Mouse (Mus musculus) heart, adult 8-10 months (tissue): ENCODE results near the gene Cavin1. TPM values are rescaled to one million over a fixed set of nuclear protein-coding genes. Genes with fewer than 3 reads are reported as not detected.

Experiments
- DNase-seq: peaks from one replicate; pipeline ENCODE4 v3.0.0; 2022; ENCODE audit warnings: low spot score
- total RNA-seq, 4 experiments: library from RNA; stranded (reverse); gene quantifications; 2 replicates each; pipeline ENCODE4 v1.2.4; 2022

The Cavin1 gene
- total RNA-seq, 4 experiments from 2014 or later: 190 to 247 (median 212) TPM

- DNase-seq: no peak
These were observed 10.5 kb upstream of the Cavin1 start for GRCm38 (mm10) chr11:100981236-100981635.

- DNase-seq: no peak
These were observed 9.8 kb upstream of the Cavin1 start for GRCm38 (mm10) chr11:100980438-100980837.

GRCm38 (mm10) chr11:100979887-100980286, 9.2 kb upstream of the Cavin1 start:
- no peak for DNase-seq

DNA sequence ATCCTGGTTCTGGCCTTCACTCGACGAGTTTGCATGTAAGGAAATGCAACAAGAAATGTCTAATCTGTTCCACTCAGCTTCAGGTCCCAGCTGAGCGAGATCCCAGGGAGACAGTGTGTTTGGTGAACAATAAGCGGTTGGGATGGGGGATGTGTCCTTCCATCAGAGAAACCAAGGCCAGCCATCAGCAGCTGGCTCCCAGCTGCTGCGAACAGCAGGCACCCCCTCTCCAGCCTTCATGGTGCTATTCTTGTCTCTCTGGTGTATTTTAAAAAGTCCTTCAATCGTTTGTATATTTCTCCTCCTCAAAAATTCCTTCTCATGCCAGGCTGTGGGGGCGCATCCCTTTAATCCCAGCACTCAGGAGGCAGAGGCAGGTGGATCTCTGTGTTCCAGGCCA, 4.6 kb upstream of the Cavin1 start:
- no peak for DNase-seq

GRCm38 (mm10) chr11:100974381-100974970, 3.8 kb upstream of the Cavin1 start:
- no peak for DNase-seq

DNA sequence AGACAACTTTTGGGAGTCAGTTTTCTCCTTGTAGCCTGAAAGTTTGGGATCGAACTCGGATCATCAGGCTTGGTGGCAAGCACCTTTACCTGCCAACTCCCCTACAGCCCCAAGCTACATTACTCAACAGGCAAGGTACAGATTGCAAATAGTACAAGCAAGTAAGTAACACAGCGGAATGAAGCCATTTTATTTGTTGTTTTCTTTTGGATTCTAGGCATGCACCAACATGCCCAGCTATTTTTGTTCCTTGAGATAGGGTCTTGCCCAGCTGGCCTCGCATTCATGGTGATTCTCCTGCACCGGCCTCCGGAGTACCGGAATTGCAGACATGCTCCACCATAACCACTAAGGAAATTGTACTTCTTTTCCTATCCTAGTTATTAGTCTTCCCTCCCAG, 2.6 kb upstream of the Cavin1 start:
- no peak for DNase-seq

GRCm38 (mm10) chr11:100971455-100971854, 768 bp upstream of the Cavin1 start:
- DNase-seq: no peak

- DNase-seq: peak; percentile 78
These were observed 737 bp downstream of the Cavin1 start for GRCm38 (mm10) chr11:100969744-100970556.

DNA sequence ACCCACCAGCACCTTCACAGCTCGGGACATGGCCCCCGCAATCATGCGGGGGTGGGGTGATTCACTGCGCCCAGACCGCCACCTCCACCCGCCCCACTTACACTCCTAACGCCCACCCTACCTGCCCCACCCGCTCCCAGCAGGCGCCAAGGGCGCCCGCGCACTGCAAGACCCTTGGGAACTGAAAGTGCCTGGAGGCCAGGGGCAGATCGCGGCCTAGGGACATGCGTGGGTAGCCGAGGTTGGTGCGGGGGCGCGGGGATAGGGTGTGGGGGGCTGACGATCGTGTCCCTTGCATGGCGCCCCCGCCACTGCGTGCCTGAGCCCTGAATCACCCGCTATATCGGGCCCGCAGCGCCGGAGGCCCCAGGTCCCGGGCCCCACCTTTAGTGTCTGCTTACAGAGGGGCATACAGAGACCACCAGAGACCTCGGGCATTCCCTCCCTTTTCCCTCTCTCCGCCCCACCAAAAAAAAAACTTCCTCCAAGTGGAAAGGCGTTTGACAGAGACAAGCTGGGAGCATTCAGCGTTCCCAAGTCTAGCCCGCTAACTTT, 1.4 kb downstream of the Cavin1 start:
- DNase-seq: no peak

DNA sequence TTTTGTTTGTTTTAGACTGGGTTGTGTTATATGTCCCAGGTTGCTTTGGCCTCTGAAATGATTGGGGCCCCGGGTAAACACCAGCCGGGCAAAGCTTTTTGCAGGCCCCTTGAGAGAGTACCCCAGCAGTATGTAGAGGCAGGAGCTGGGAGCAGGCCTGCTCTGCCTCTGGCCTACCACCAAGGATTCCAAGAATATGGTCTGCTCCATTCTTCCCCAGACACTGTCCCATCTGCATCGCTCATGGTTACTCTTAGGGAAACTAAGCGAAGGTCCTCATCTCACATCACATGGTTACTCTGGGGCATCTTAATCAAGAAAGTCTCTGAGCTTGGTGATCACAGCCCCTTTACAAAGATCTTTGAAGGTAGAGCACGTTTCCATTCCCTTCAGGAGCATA, 2.2 kb downstream of the Cavin1 start:
- no peak for DNase-seq

DNA sequence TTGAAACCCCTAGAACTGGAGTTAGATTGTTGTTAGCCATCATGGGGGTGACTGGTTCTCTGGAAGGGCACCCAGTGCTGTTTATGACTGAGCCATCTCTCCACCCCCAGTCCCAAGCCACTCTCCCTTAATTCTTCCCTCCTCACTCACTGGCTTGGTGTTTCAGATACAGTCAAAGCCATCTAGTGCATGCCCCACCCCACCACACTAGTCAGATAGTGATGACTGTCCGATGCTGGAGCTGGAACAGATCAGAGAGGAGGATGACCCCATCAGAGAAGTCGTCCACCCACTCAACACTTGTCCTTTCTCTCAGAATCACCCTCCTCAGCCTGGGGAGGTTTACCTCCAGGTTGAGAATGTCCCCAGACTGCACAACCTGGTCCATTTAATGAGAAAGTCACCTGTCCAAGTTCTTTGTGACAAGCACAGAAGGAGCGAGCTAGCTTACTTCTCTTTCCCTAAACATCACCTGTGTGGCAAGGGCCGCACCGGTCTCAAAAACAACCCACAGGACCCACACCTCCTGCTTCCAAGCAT, 2.7 kb downstream of the Cavin1 start:
- no peak for DNase-seq

- DNase-seq: no peak
These were observed 3.3 kb downstream of the Cavin1 start for GRCm38 (mm10) chr11:100967376-100967775.

DNA sequence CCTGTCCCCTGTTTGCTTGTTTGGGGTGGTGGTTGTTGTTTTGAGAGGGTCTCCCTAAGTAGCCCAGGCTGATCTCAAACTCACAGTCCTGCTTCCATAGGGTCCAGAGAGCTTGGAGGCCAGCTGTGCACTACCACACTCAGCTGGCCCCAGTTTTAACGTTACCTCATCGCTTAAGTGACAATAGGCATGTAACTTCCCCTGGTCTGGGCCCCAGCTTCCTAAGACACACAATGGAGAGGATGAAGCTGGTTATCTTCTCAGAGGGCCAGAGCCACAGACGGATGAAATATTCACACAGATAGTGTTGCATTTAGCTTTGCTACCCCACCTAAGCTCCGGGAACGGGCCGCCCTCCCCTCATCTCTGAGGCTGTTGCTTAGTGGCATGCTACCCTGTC, 4.9 kb downstream of the Cavin1 start:
- DNase-seq: no peak

- no peak for DNase-seq
These were observed 5.7 kb downstream of the Cavin1 start for GRCm38 (mm10) chr11:100964901-100965542.

GRCm38 (mm10) chr11:100964180-100964579, 6.5 kb downstream of the Cavin1 start:
- no peak for DNase-seq

DNA sequence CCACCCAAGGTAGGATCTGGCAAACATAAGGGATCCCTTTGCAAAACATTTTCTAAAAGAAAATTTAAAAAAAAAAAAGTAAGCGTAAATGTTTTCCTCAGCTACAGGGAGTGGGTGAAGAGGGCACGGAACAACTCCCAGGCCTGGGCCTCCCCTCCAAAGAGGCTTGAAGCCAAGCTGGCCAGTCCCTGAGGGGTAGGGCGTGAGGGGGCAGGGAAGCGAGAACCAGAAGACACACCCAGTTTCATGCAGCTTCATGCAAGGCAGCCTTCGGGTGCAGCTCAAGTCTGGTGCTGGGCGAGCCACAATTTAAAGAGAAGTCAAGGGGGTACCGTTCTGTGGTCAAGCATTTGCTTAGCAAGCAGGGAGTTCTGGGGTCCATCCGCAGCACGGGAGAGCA, 7.0 kb downstream of the Cavin1 start:
- no peak for DNase-seq

- peak; percentile 89 for DNase-seq
These were observed 8.2 kb downstream of the Cavin1 start for GRCm38 (mm10) chr11:100962371-100962911.

GRCm38 (mm10) chr11:100960540-100960939, 10.1 kb downstream of the Cavin1 start:
- peak; percentile 91 for DNase-seq

DNA sequence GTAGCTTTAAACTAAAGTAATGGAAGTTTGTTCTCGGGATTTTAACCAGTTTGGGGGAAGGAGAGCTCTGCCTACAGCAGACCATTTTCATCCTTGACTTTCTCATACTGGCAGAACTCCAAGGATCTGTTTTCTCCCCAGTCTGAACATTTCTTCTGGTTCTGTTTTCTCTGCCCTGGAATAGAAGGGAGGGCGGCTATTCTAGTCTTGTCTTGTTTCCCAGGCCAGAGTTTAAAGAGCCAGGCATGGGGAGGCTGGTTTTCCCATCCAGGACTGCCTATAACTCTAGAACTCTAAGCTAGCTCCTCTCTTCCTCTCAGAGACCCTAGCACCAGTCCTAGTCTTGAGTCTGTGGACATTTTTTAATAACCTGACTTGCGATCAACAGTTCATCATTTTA, 10.9 kb downstream of the Cavin1 start:
- DNase-seq: no peak

DNA sequence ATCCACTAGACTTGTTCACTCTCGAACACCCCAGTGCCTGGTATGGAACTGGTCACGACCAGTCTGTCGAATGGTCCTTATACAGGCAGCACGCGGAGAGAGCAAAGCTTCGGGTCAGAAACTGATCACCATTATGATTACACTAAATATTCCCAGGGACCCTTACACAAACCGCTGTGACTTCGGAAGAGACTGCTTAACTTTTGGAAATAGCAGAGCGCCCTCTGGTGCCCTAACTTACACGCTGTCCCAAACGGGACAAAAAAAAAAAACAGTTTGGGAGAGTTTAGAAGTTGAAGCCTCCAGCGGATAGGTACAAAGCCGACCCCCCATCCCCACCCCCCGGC, 11.2 kb downstream of the Cavin1 start:
- no peak for DNase-seq

- no peak for DNase-seq
These were observed 11.8 kb downstream of the Cavin1 start for GRCm38 (mm10) chr11:100958613-100959463.
